Mouse (Mus musculus): ENCODE measurements around the gene Il4. TPM values are rescaled to one million over a fixed set of nuclear protein-coding genes. Genes with fewer than 3 reads are reported as not detected.

Il4 gene
- polyA plus RNA-seq, 1 experiment = not detected

Other genes starting within 250 kb of the Il4 start
- gene Leap2, start 195.5 kb downstream of the Il4 start, polyA plus RNA-seq (2012; rRNA removed) = not detected in 2 replicates
- gene Uqcrq, start 187.8 kb downstream of the Il4 start, polyA plus RNA-seq (2012; rRNA removed) = 217 and 304 TPM in 2 replicates
- 2.7 and 4.3 TPM in 2 replicates for gene Gdf9, start 187.6 kb downstream of the Il4 start, polyA plus RNA-seq (2012; rRNA removed)
- 0.14 TPM in 1 of 2 replicates, not detected in the other for gene Gm10447, start 161.6 kb downstream of the Il4 start, polyA plus RNA-seq (2012; rRNA removed)
- gene Shroom1, start 161.5 kb downstream of the Il4 start, polyA plus RNA-seq (2012; rRNA removed) = 2.4 and 2.9 TPM in 2 replicates
- gene Gm9837, start 148.2 kb downstream of the Il4 start, polyA plus RNA-seq (2012; rRNA removed) = not detected in 2 replicates
- not detected in 2 replicates for gene Gm9945, start 138.5 kb downstream of the Il4 start, polyA plus RNA-seq (2012; rRNA removed)
- gene Sowaha, start 138.4 kb downstream of the Il4 start, polyA plus RNA-seq (2012; rRNA removed) = 1.1 and 1.6 TPM in 2 replicates
- 36.5 and 38.4 TPM in 2 replicates for gene Sept8, start 99.4 kb downstream of the Il4 start, polyA plus RNA-seq (2012; rRNA removed)
- 79.4 and 100 TPM in 2 replicates for gene Kif3a, start 51.3 kb downstream of the Il4 start, polyA plus RNA-seq (2012; rRNA removed)
- gene Il13, start 16.0 kb upstream of the Il4 start, polyA plus RNA-seq (2012; rRNA removed) = not detected in 2 replicates
- gene Rad50, start 88.7 kb upstream of the Il4 start, polyA plus RNA-seq (2012; rRNA removed) = 4.0 and 6.4 TPM in 2 replicates
- 0.08 TPM in 1 of 2 replicates, not detected in the other for gene Il5, start 102.1 kb upstream of the Il4 start, polyA plus RNA-seq (2012; rRNA removed)
- 2.7 and 3.4 TPM in 2 replicates for gene Irf1, start 151.3 kb upstream of the Il4 start, polyA plus RNA-seq (2012; rRNA removed)
- gene Gm17334, start 154.5 kb upstream of the Il4 start, polyA plus RNA-seq (2012; rRNA removed) = 0.13 TPM in 1 of 2 replicates, not detected in the other
- 0.11 and 0.15 TPM in 2 replicates for gene Gm12216, start 240.6 kb upstream of the Il4 start, polyA plus RNA-seq (2012; rRNA removed)

Measured in brain, embryonic 14.5 days (tissue).